Mouse (Mus musculus) liver, embryonic 11.5 days (tissue): ENCODE results near the gene Myo3b. TPM values are rescaled to one million over a fixed set of nuclear protein-coding genes. Genes with fewer than 3 reads are reported as not detected.

Experiments
- ATAC-seq: fragments of 200-750 bp; cut with Nextera tagmentation; replicated peaks from 2 replicates; pipeline ENCODE4 v1.8.0; 2017; ENCODE audit warnings: moderate number of reproducible peaks, mild to moderate bottlenecking, moderate TSS enrichment, moderate library complexity; ENCODE audit not compliant: low FRiP score
- DNase-seq: peaks from one replicate; pipeline ENCODE4 v3.0.0-alpha.2; 2017; ENCODE audit warnings: low spot score
- H3K27ac ChIP-seq: fragments of 300-500 bp; sonication (generic); 2 replicates; pipeline ENCODE4 v1.5.1; 2014; ENCODE audit warnings: mild to moderate bottlenecking, low read depth, low read length, control low read depth
- H3K27me3 ChIP-seq: fragments of 300-500 bp; sonication (generic); replicated peaks from 2 replicates; pipeline ENCODE4 v1.6.1; 2014; ENCODE audit warnings: low read length, mixed read lengths; ENCODE audit not compliant: control insufficient read depth, insufficient read depth
- H3K36me3 ChIP-seq: fragments of 300-500 bp; sonication (generic); 2 replicates; pipeline ENCODE4 v1.6.1; 2014; ENCODE audit warnings: mild to moderate bottlenecking, low read length, moderate library complexity, mixed read lengths; ENCODE audit not compliant: control insufficient read depth, insufficient read depth
- H3K4me1 ChIP-seq: fragments of 300-500 bp; sonication (generic); replicated peaks from 2 replicates; pipeline ENCODE4 v1.6.1; 2014; ENCODE audit warnings: low read length, mixed read lengths; ENCODE audit not compliant: control insufficient read depth, insufficient read depth
- H3K4me2 ChIP-seq: fragments of 300-500 bp; sonication (generic); 2 replicates; pipeline ENCODE4 v1.6.1; 2014; ENCODE audit warnings: mild to moderate bottlenecking, control low read depth, moderate library complexity
- H3K4me3 ChIP-seq: fragments of 300-500 bp; sonication (generic); 2 replicates; pipeline ENCODE4 v1.5.1; 2014; ENCODE audit warnings: low read depth, low read length, control low read depth
- H3K9ac ChIP-seq: fragments of 300-500 bp; sonication (generic); 2 replicates; pipeline ENCODE4 v1.6.1; 2014; ENCODE audit warnings: low read depth, low read length, control low read depth
- H3K9me3 ChIP-seq: fragments of 300-500 bp; sonication (generic); 2 replicates; pipeline ENCODE4 v1.6.1; 2016; ENCODE audit warnings: low read length, inconsistent platforms, mixed read lengths; ENCODE audit not compliant: control insufficient read depth
- WGBS: fragments of 180-500 bp; shearing (Covaris S2); extraction: QIAGEN DNeasy Blood & Tissue Kit; methylation state at CpG from one replicate; pipeline ENCODE4 v1.1.7; 2014; 5-methylcytosine and 5-hydroxymethylcytosine counted together
- polyA plus RNA-seq: library from polyadenylated mRNA; unstranded; fragments of >200 nt; fragmentation: Nextera tagmentation; extraction: Ambion mirVana; gene quantifications from 2 replicates; pipeline ENCODE4 v1.2.1, GENCODE M21; 2014

The Myo3b gene
- polyA plus RNA-seq, 1 experiment from 2014 or later: not detected

- Histone ChIP-seq H3K4me2 (no peak overlapping the region), H3K36me3 (no peaks in the 10 kb centered on the region), H3K27ac (no peak overlapping the region), H3K4me3 (no peak overlapping the region), H3K9ac (no peak overlapping the region), H3K4me1 (no peaks in the 10 kb centered on the region), H3K27me3 (no peaks in the 10 kb centered on the region), H3K9me3 (no peaks in the 10 kb centered on the region)
- ATAC-seq (no peak), DNase-seq (no peak)
- WGBS: 76% methylated on average over 15 of the region's 15 CpGs
These were observed 360.7 kb downstream of the Myo3b start for GRCm38 (mm10) chr2:70399441-70400115.

GRCm38 (mm10) chr2:70400321-70400720 is 361.4 kb downstream of the Myo3b start:
- DNase-seq (no peak), ATAC-seq (no peak)
- Histone ChIP-seq H3K4me2 (no peak overlapping the region), H3K4me1 (no peaks in the 10 kb centered on the region), H3K4me3 (no peak overlapping the region), H3K27me3 (no peaks in the 10 kb centered on the region), H3K36me3 (no peaks in the 10 kb centered on the region), H3K27ac (no peak overlapping the region), H3K9ac (no peak overlapping the region), H3K9me3 (no peaks in the 10 kb centered on the region)
- 79% methylated on average over 6 of the region's 6 CpGs for WGBS

GRCm38 (mm10) chr2:70404301-70404700 is 365.4 kb downstream of the Myo3b start:
- Histone ChIP-seq H3K4me3 (no peak overlapping the region), H3K27ac (no peak overlapping the region), H3K9ac (no peak overlapping the region), H3K27me3 (no peaks in the 10 kb centered on the region), H3K4me1 (no peaks in the 10 kb centered on the region), H3K4me2 (no peak overlapping the region), H3K36me3 (no peaks in the 10 kb centered on the region), H3K9me3 (no peaks in the 10 kb centered on the region)
- ATAC-seq (no peak), DNase-seq (no peak)
- WGBS: 62% methylated on average over 2 of the region's 2 CpGs

- Histone ChIP-seq H3K4me2 (no peak overlapping the region), H3K4me1 (no peaks in the 10 kb centered on the region), H3K9me3 (no peaks in the 10 kb centered on the region), H3K27me3 (no peaks in the 10 kb centered on the region), H3K36me3 (no peaks in the 10 kb centered on the region), H3K27ac (no peak overlapping the region), H3K9ac (no peak overlapping the region), H3K4me3 (no peak overlapping the region)
- 92% methylated on average over 5 of the region's 5 CpGs for WGBS
- DNase-seq: no peak
- no peak for ATAC-seq
These were observed 367.9 kb downstream of the Myo3b start for GRCm38 (mm10) chr2:70406846-70407245.

- Histone ChIP-seq H3K4me3 (no peak overlapping the region), H3K27me3 (no peaks in the 10 kb centered on the region), H3K36me3 (no peaks in the 10 kb centered on the region), H3K4me1 (no peaks in the 10 kb centered on the region), H3K9me3 (no peaks in the 10 kb centered on the region), H3K9ac (no peak overlapping the region), H3K4me2 (no peak overlapping the region), H3K27ac (no peak overlapping the region)
- 60% methylated on average over 5 of the region's 5 CpGs for WGBS
- ATAC-seq (no peak), DNase-seq (no peak)
These were observed 368.8 kb downstream of the Myo3b start for GRCm38 (mm10) chr2:70407729-70408128.

- Histone ChIP-seq H3K36me3 (no peaks in the 10 kb centered on the region), H3K9ac (no peak overlapping the region), H3K9me3 (no peaks in the 10 kb centered on the region), H3K4me2 (no peak overlapping the region), H3K4me3 (no peak overlapping the region), H3K27me3 (no peaks in the 10 kb centered on the region), H3K27ac (no peak overlapping the region), H3K4me1 (no peaks in the 10 kb centered on the region)
- ATAC-seq (no peak), DNase-seq (no peak)
- WGBS: 71% methylated on average over 4 of the region's 4 CpGs
These were observed 371.5 kb downstream of the Myo3b start for GRCm38 (mm10) chr2:70410298-70410885.

GRCm38 (mm10) chr2:70412315-70412714 is 373.4 kb downstream of the Myo3b start:
- Histone ChIP-seq H3K9ac (no peak overlapping the region), H3K4me3 (no peak overlapping the region), H3K27ac (no peak overlapping the region), H3K36me3 (no peaks in the 10 kb centered on the region), H3K9me3 (no peaks in the 10 kb centered on the region), H3K4me2 (no peak overlapping the region), H3K27me3 (no peaks in the 10 kb centered on the region), H3K4me1 (no peaks in the 10 kb centered on the region)
- 80% methylated on average over 13 of the region's 13 CpGs for WGBS
- DNase-seq (no peak), ATAC-seq (no peak)

- Histone ChIP-seq H3K4me2 (no peak overlapping the region), H3K9me3 (no peaks in the 10 kb centered on the region), H3K27me3 (no peaks in the 10 kb centered on the region), H3K4me1 (no peaks in the 10 kb centered on the region), H3K4me3 (no peak overlapping the region), H3K27ac (no peak overlapping the region), H3K36me3 (no peaks in the 10 kb centered on the region), H3K9ac (no peak overlapping the region)
- WGBS: 78% methylated on average over 1 of the region's 1 CpGs
- ATAC-seq: no peak
- no peak for DNase-seq
These were observed 375.5 kb downstream of the Myo3b start for GRCm38 (mm10) chr2:70414386-70414785.

- no peaks in the 10 kb centered on the region for H3K9me3 ChIP-seq
- H3K9ac ChIP-seq: no peak overlapping the region
- DNase-seq: no peak
- no peaks in the 10 kb centered on the region for H3K36me3 ChIP-seq
- WGBS: 78% methylated on average over 1 of the region's 1 CpGs
- ATAC-seq: no peak
- no peak overlapping the region for H3K4me3 ChIP-seq
- H3K27me3 ChIP-seq: no peaks in the 10 kb centered on the region
- no peak overlapping the region for H3K4me2 ChIP-seq
- H3K27ac ChIP-seq: no peak overlapping the region
- no peaks in the 10 kb centered on the region for H3K4me1 ChIP-seq
These were observed 376.6 kb downstream of the Myo3b start for GRCm38 (mm10) chr2:70415521-70415920.
